8 mouse cellular contexts compared by ENCODE assay signal in genomic region chr12:55465401-55465983, GRCm38 (mm10). TPM values are rescaled to one million over a fixed set of nuclear protein-coding genes. Genes with fewer than 3 reads are reported as not detected.
DNase-seq lines count a peak whose midpoint lies in the region; ATAC-seq and TF ChIP-seq lines count a peak whose summit lies in the region.

No protein-coding gene starts in this region.

- TF ChIP-seq CTCF in hindbrain, postnatal 0 days (IDR thresholded peaks at IDR 0.05; ENCODE audit: low read depth), result no peak

- 0 out of 2 replicates have a peak overlapping the region, but pooled peaks have one; percentile 75 for H3K27ac ChIP-seq in midbrain, embryonic 15.5 days
- H3K27ac ChIP-seq in midbrain, embryonic 14.5 days (replicated peaks; ENCODE audit: low read depth, low read length), result no peak overlapping the region
- peak overlapping the region; percentile 76 for H3K27ac ChIP-seq in hindbrain, postnatal 0 days

- no peak overlapping the region for H3K4me3 ChIP-seq in midbrain, embryonic 15.5 days
- no peak overlapping the region for H3K4me3 ChIP-seq in midbrain, embryonic 14.5 days (replicated peaks; ENCODE audit: low read depth, low read length)
- no peak overlapping the region for H3K4me3 ChIP-seq in hindbrain, postnatal 0 days (ENCODE audit: low read length)

- H3K4me1 ChIP-seq in midbrain, embryonic 15.5 days, result peaks cover 28% of the 10 kb centered on the region
- H3K4me1 ChIP-seq in midbrain, embryonic 14.5 days (ENCODE audit: control insufficient read depth, insufficient read depth, low read length), result peaks cover 40% of the 10 kb centered on the region
- peaks cover 38% of the 10 kb centered on the region for H3K4me1 ChIP-seq in hindbrain, postnatal 0 days (ENCODE audit: insufficient read depth, low read length)

- H3K27me3 ChIP-seq in midbrain, embryonic 15.5 days (replicated peaks), result no peaks in the 10 kb centered on the region
- H3K27me3 ChIP-seq in midbrain, embryonic 14.5 days (ENCODE audit: control insufficient read depth, insufficient read depth, low read length), result no peaks in the 10 kb centered on the region
- H3K27me3 ChIP-seq in hindbrain, postnatal 0 days (ENCODE audit: insufficient read depth, low read length), result no peaks in the 10 kb centered on the region

- no peaks in the 10 kb centered on the region for H3K9me3 ChIP-seq in midbrain, embryonic 15.5 days
- no peaks in the 10 kb centered on the region for H3K9me3 ChIP-seq in midbrain, embryonic 14.5 days (ENCODE audit: control insufficient read depth, low read length)
- H3K9me3 ChIP-seq in hindbrain, postnatal 0 days (ENCODE audit: low read length), result no peaks in the 10 kb centered on the region

- H3K9ac ChIP-seq in midbrain, embryonic 15.5 days, result no peak overlapping the region
- H3K9ac ChIP-seq in midbrain, embryonic 14.5 days (replicated peaks; ENCODE audit: low read length), result no peak overlapping the region
- H3K9ac ChIP-seq in hindbrain, postnatal 0 days (replicated peaks; ENCODE audit: low read length), result no peak overlapping the region

- H3K4me2 ChIP-seq in midbrain, embryonic 15.5 days, result no peak overlapping the region
- no peak overlapping the region for H3K4me2 ChIP-seq in midbrain, embryonic 14.5 days (ENCODE audit: low read length)
- peak overlapping the region; percentile 18; the same call in 1 of the 2 replicates for H3K4me2 ChIP-seq in hindbrain, postnatal 0 days (ENCODE audit: low read depth, low read length)

- 0 out of 2 replicates have a peak, but pooled peaks have one; percentile 13 for ATAC-seq in midbrain, embryonic 15.5 days (replicated peaks)
- no peak for ATAC-seq in midbrain, embryonic 14.5 days (ENCODE audit: low FRiP score, low TSS enrichment)
- ATAC-seq in hindbrain, postnatal 0 days, result no peak

- H3K36me3 ChIP-seq in midbrain, embryonic 15.5 days (replicated peaks), result no peaks in the 10 kb centered on the region
- no peaks in the 10 kb centered on the region for H3K36me3 ChIP-seq in midbrain, embryonic 14.5 days (ENCODE audit: control insufficient read depth, insufficient read depth, low read length)
- H3K36me3 ChIP-seq in hindbrain, postnatal 0 days (ENCODE audit: insufficient read depth, low read length), result no peaks in the 10 kb centered on the region

- no peak for DNase-seq in midbrain, embryonic 14.5 days
- peak; percentile 86 for DNase-seq in cerebellum, adult 11-12 months
- DNase-seq in hindbrain, postnatal 0 days (ENCODE audit: low spot score), result no peak
- peak; percentile 74 for DNase-seq in lung, postnatal 36 days
- DNase-seq in urinary bladder, adult 2 months (ENCODE audit: low spot score), result no peak
- no peak for DNase-seq in right cerebral cortex, postnatal 36 days (ENCODE audit: low spot score in 2 of 2)
- no peak for DNase-seq in adrenal gland, adult 18-20 months (ENCODE audit: low spot score in 2 of 2)

- WGBS in midbrain, embryonic 15.5 days, result 75% methylated on average over 17 of the region's 17 CpGs
- 71% methylated on average over 17 of the region's 17 CpGs for WGBS in midbrain, embryonic 14.5 days
- WGBS in hindbrain, postnatal 0 days, result 61% methylated on average over 17 of the region's 17 CpGs

RNA-seq across cellular contexts. Expression of gene Nfkbia, which starts 27.0 kb away (rescaled TPM):
- polyA plus RNA-seq in midbrain, embryonic 15.5 days (2015; fragmentation: Nextera tagmentation; extraction: Ambion mirVana), result 60.0 and 63.8 TPM in 2 replicates
- 49.6 and 52.1 TPM in 2 replicates for polyA plus RNA-seq in midbrain, embryonic 14.5 days (2014; fragmentation: Nextera tagmentation; extraction: Ambion mirVana)
- total RNA-seq in hindbrain, postnatal 0 days (2014; rRNA removed), result 52.4 and 79.0 TPM in 2 replicates
- polyA plus RNA-seq in hindbrain, postnatal 0 days (2015; fragmentation: Nextera tagmentation; extraction: Ambion mirVana), result 81.5 and 86.6 TPM in 2 replicates
- polyA plus RNA-seq in urinary bladder, adult 2 months (2012; rRNA removed), result 69.7 and 83.8 TPM in 2 replicates
- total RNA-seq in adrenal gland, adult 18-20 months (2021), result 100 to 1,000 TPM in 1 of 2 experiments, 10 to 100 TPM in 1; 72.4 to 107 TPM

Comparison
In these comparisons a context has a peak if more than half of its experiments do, and no peak if none do; other contexts are left out.
1. DNase-seq: peak in cerebellum, adult 11-12 months (single experiment) and lung, postnatal 36 days (single experiment); none in midbrain, embryonic 14.5 days (single experiment), hindbrain, postnatal 0 days (single experiment), urinary bladder, adult 2 months (single experiment), right cerebral cortex, postnatal 36 days (0 of 2) and adrenal gland, adult 18-20 months (0 of 2).